Mouse (Mus musculus) spleen, postnatal 14 days (tissue): ENCODE data around the gene Myo3b.

Experiments
- DNase-seq, 2 experiments: peaks; one replicate each; pipeline ENCODE4 v3.0.0; 2021 to 2022; ENCODE audit warnings: low spot score in 2 of 2

Gene Myo3b

GRCm38 (mm10) chr2:70444141-70444540 is 405.2 kb downstream of the Myo3b start:
- DNase-seq: no peak

- no peak for DNase-seq
Observed at GRCm38 (mm10) chr2:70456205-70456604, 417.3 kb downstream of the Myo3b start.

GRCm38 (mm10) chr2:70463606-70464005 is 424.7 kb downstream of the Myo3b start:
- DNase-seq: no peak

GRCm38 (mm10) chr2:70471136-70471535 is 432.2 kb downstream of the Myo3b start:
- no peak for DNase-seq

- no peak for DNase-seq
Observed at GRCm38 (mm10) chr2:70471861-70472620, 433.1 kb downstream of the Myo3b start.
